Mouse (Mus musculus) G1E (cell line): ENCODE results near the gene Kif1c.

Experiments used
- CTCF ChIP-seq: IDR thresholded peaks from 2 replicates; pipeline ENCODE4 v1.5.1; 2012; ENCODE audit warnings: low read depth, low read length, inconsistent platforms, mixed read lengths
- GATA1 ChIP-seq: IDR thresholded peaks from 2 replicates; pipeline ENCODE4 v1.6.1; 2012; ENCODE audit warnings: borderline replicate concordance, low read length, inconsistent platforms, mixed read lengths
- GATA2 ChIP-seq: IDR thresholded peaks from 2 replicates; pipeline ENCODE4 v1.6.1; 2012; ENCODE audit warnings: low read depth, low read length, inconsistent platforms, borderline replicate concordance
- TAL1 ChIP-seq: conservative IDR thresholded peaks from 2 replicates; pipeline ENCODE4 v1.6.1; 2012; ENCODE audit warnings: low read depth, low read length, inconsistent platforms, mixed read lengths

DNA sequence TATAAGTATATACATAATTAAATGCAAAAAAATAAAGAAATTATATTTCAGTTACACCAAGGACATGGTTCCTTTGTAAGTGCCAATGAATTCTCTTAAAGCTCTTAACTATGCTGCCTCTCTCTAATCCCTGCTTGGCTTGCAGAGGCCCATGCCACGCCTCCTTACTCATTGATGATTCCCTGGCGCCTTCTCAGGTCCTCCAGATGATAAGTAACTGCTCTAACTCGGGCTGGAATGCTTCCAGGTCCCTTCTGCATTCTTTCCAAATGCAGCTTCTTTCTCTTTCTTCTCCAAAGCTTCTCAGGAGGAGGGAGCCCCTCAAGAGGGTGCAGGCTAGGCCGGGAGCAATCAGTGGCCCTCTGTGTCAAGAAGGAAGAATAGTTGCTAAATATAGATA lies 10.8 kb upstream of the Kif1c start:
- TF ChIP-seq TAL1 (no peak), CTCF (no peak), GATA1 (no peak), GATA2 (no peak)
